Mouse (Mus musculus) gastrocnemius, postnatal 10 days (tissue): ENCODE measurements around the gene Lamtor4. TPM values are rescaled to one million over a fixed set of nuclear protein-coding genes. Genes with fewer than 3 reads are reported as not detected.

Source experiments
- DNase-seq: peaks from one replicate; pipeline ENCODE4 v3.0.0; 2021; ENCODE audit warnings: mixed read lengths
- total RNA-seq, 2 experiments: library from RNA; stranded (reverse); gene quantifications; 2 replicates each; pipeline ENCODE4 v1.2.3; 2021

The Lamtor4 gene
- total RNA-seq, 2 experiments from 2014 or later: 61.6 to 69.8 TPM

DNA sequence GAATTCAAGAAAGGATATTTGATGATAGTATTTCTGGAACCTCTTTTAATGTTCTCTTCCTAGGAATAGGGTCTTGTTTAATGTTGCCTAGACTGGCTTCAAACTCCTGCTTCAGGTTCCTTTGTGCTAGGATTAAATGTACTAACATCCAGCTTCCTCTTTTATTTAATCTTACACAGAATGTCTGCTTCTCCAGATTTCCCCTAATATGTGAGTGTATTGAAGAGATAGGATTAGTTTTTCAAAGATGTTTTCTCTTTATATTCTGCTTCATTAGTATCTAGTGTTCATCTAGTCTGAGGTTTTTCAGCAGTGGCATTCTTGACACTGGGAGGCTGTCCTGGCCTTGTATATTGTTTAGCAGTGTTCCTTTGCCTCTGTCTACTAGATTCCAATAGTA, 38.9 kb downstream of the Lamtor4 start:
- DNase-seq: no peak

DNA sequence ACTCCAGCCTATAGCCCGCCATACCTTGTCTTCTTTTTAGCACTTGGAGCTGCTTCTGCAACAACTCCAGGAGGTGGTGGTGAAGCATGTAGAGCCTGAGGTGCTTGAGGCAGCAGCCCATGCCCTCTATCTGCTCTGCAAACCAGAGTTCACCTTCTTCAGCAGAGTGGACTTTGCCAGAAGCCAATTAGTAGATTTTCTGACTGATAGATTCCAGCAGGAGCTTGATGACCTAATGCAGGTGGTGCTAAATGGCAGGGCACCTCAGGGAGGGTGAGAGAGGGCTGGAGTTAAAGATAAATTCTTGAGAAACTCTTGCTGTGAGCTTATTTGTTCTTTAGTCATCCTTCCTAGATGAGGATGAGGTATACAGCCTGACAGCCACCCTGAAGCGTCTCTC, 44.3 kb downstream of the Lamtor4 start:
- no peak for DNase-seq

Other genes starting within 250 kb of the Lamtor4 start
- not detected for gene Smok3a, start 234.2 kb upstream of the Lamtor4 start, total RNA-seq
- not detected for gene Smok3b, start 234.1 kb upstream of the Lamtor4 start, total RNA-seq
- not detected for gene Smok3c, start 202.3 kb upstream of the Lamtor4 start, total RNA-seq
- 10 to 100 TPM; 14.2 to 16.7 TPM for gene Zkscan1, start 170.4 kb upstream of the Lamtor4 start, total RNA-seq
- gene Zscan21, start 138.6 kb upstream of the Lamtor4 start, total RNA-seq: 10 to 100 TPM; 12.9 to 14.3 TPM
- 1 to 10 TPM; 5.6 to 8.3 TPM for gene Zfp113, start 99.7 kb upstream of the Lamtor4 start, total RNA-seq
- gene Cops6, start 94.4 kb upstream of the Lamtor4 start, total RNA-seq: 100 to 1,000 TPM; 117 to 119 TPM
- gene Ap4m1, start 83.5 kb upstream of the Lamtor4 start, total RNA-seq: 10 to 100 TPM in 1 of 2 experiments, 1 to 10 TPM in 1; 9.9 to 16.0 TPM
- gene Mcm7, start 83.1 kb upstream of the Lamtor4 start, total RNA-seq: 10 to 100 TPM; 20.2 to 27.7 TPM
- 10 to 100 TPM; 25.4 to 25.7 TPM for gene Taf6, start 68.0 kb upstream of the Lamtor4 start, total RNA-seq
- 10 to 100 TPM in 1 of 2 experiments, 1 to 10 TPM in 1; 8.9 to 11.8 TPM for gene Cnpy4, start 68.0 kb upstream of the Lamtor4 start, total RNA-seq
- gene Mblac1, start 61.2 kb upstream of the Lamtor4 start, total RNA-seq: 1 to 10 TPM; 2.7 to 3.5 TPM
- 1 to 10 TPM; 1.4 to 1.6 TPM for gene Nxpe5, start 29.6 kb upstream of the Lamtor4 start, total RNA-seq
- gene BC037034, start 8.6 kb downstream of the Lamtor4 start, total RNA-seq: 1 to 10 TPM; 5.3 to 8.1 TPM
- gene Gal3st4, start 17.4 kb downstream of the Lamtor4 start, total RNA-seq: under 1 TPM; 0.38 to 0.86 TPM
- under 1 TPM in 1 of 2 experiments, not detected in 1; 0.07 TPM for gene Gm43720, start 24.5 kb downstream of the Lamtor4 start, total RNA-seq
- gene Gpc2, start 24.5 kb downstream of the Lamtor4 start, total RNA-seq: under 1 TPM; 0.35 to 0.88 TPM
- gene Stag3, start 24.8 kb downstream of the Lamtor4 start, total RNA-seq: under 1 TPM; 0.42 to 0.97 TPM
- not detected for gene Pvrig, start 86.5 kb downstream of the Lamtor4 start, total RNA-seq
- gene Zfp157, start 186.0 kb downstream of the Lamtor4 start, total RNA-seq: 1 to 10 TPM; 4.6 to 5.0 TPM